Mouse (Mus musculus): ENCODE measurements around the gene Rps6kc1. TPM values are rescaled to one million over a fixed set of nuclear protein-coding genes. Genes with fewer than 3 reads are reported as not detected.
"Not testable (repeated sequence)": the region's sequence is repeated elsewhere in the genome, so short reads cannot be mapped to it uniquely, and the experiment has no call there.

The Rps6kc1 gene
- polyA plus RNA-seq, 1 experiment from 2014 or later = 10.0 TPM

DNA sequence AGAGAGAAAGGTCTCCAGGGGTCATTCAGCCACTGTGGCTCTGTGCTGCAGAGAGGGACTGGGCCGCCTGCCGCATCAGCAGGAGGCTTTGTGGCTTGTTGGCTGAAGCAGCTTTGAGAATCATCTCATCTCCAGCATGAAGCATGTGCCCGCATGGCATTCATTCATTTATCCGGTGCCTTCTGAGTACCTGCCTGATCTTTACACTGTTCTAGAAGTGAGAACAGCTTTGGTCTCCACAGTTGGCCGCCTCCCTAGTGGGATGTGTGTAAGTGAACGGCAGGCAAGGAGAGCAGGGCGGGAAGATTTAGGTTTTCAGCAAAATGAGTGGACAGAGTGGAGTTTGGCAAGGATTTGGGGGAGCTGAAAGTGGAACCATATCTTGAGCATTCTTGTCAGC, 28.2 kb upstream of the Rps6kc1 start:
- ATAC-seq (replicated peaks; ENCODE audit: low FRiP score) (no peak), DNase-seq (ENCODE audit: low spot score) (no peak)
- no peaks in the 10 kb centered on the region for H3K4me1 ChIP-seq (replicated peaks; ENCODE audit: control insufficient read depth, insufficient read depth, low read length)
- peaks cover 12% of the 10 kb centered on the region; the same call in 1 of the 2 replicates for H3K36me3 ChIP-seq (ENCODE audit: control insufficient read depth, insufficient read depth, low read length)
- H3K4me3 ChIP-seq (ENCODE audit: low read depth, low read length) = no peak overlapping the region
- H3K27ac ChIP-seq (ENCODE audit: low read depth, low read length) = no peak overlapping the region
- no peak overlapping the region for H3K4me2 ChIP-seq
- no peaks in the 10 kb centered on the region for H3K27me3 ChIP-seq (replicated peaks; ENCODE audit: control insufficient read depth, insufficient read depth, low read length)
- no peaks in the 10 kb centered on the region for H3K9me3 ChIP-seq (ENCODE audit: control insufficient read depth, low read length)
- no peak overlapping the region for H3K9ac ChIP-seq (ENCODE audit: low read depth, low read length)
- WGBS = 88% methylated on average over 7 of the region's 7 CpGs

- Histone ChIP-seq H3K27me3 (replicated peaks; ENCODE audit: control insufficient read depth, insufficient read depth, low read length) (no peaks in the 10 kb centered on the region), H3K27ac (ENCODE audit: low read depth, low read length) (no peak overlapping the region), H3K4me1 (replicated peaks; ENCODE audit: control insufficient read depth, insufficient read depth, low read length) (peaks cover 12% of the 10 kb centered on the region), H3K36me3 (ENCODE audit: control insufficient read depth, insufficient read depth, low read length) (no peaks in the 10 kb centered on the region), H3K4me2 (no peak overlapping the region), H3K4me3 (ENCODE audit: low read depth, low read length) (no peak overlapping the region), H3K9ac (ENCODE audit: low read depth, low read length) (peak overlapping the region; percentile 7; the same call in 1 of the 2 replicates), H3K9me3 (ENCODE audit: control insufficient read depth, low read length) (no peaks in the 10 kb centered on the region)
- DNase-seq (ENCODE audit: low spot score) (no peak), ATAC-seq (replicated peaks; ENCODE audit: low FRiP score) (no peak)
- 78% methylated on average over 6 of the region's 6 CpGs for WGBS
Observed at GRCm38 (mm10) chr1:190930181-190930580, 18.6 kb upstream of the Rps6kc1 start.

DNA sequence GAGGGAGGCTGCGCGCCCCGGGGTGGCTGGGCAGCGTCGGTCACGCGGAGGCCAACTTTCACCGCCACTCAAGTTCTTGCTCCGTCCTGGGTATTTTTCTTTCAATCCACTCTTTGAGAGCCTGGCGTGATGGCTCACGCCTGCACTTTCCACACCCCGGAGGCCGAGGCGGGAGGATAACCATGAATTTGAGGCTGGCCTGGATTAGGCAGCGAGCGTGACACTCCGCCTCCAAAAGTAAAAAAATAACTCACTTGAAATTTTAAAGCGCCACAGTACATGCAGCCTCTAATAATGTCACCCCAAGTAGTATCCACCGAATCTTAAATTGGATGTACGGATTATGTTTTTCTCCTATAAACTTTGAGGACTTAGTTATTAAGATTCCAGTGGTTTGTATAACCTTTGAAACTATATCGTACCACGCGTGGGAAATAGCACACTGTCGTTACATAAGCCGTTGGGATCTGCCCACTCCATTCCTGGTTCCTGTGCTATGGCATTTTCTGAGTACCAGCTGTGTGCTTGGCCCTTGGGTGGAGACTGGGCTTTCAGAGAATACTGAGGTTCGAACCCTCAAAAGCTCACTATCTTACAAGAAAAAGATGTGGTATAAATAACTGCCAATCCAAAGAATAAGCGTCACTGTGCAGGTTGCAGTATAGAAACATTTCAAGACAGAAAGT, 17.6 kb upstream of the Rps6kc1 start:
- 5% methylated on average over 27 of the region's 27 CpGs for WGBS
- ATAC-seq (replicated peaks; ENCODE audit: low FRiP score) (peak; percentile 6; the same call in 1 of the 2 replicates), DNase-seq (ENCODE audit: low spot score) (no peak)

GRCm38 (mm10) chr1:190928370-190929009, 16.9 kb upstream of the Rps6kc1 start:
- Histone ChIP-seq H3K27me3 (replicated peaks; ENCODE audit: control insufficient read depth, insufficient read depth, low read length) (no peaks in the 10 kb centered on the region), H3K4me2 (peak overlapping the region; percentile 96), H3K4me1 (replicated peaks; ENCODE audit: control insufficient read depth, insufficient read depth, low read length) (peaks cover 12% of the 10 kb centered on the region), H3K9ac (ENCODE audit: low read depth, low read length) (peak overlapping the region; percentile 92), H3K36me3 (ENCODE audit: control insufficient read depth, insufficient read depth, low read length) (no peaks in the 10 kb centered on the region), H3K9me3 (ENCODE audit: control insufficient read depth, low read length) (no peaks in the 10 kb centered on the region), H3K4me3 (ENCODE audit: low read depth, low read length) (peak overlapping the region; percentile 82), H3K27ac (ENCODE audit: low read depth, low read length) (peak overlapping the region; percentile 87)
- ATAC-seq (replicated peaks; ENCODE audit: low FRiP score) (peak; percentile 97), DNase-seq (ENCODE audit: low spot score) (peak; percentile 97)
- under 1% methylated on average over 60 of the region's 79 CpGs for WGBS

More for the DNA sequence above, 17.6 kb upstream of the Rps6kc1 start:
- Histone ChIP-seq H3K27me3 (replicated peaks; ENCODE audit: control insufficient read depth, insufficient read depth, low read length) (no peaks in the 10 kb centered on the region), H3K36me3 (ENCODE audit: control insufficient read depth, insufficient read depth, low read length) (no peaks in the 10 kb centered on the region), H3K27ac (ENCODE audit: low read depth, low read length) (peak overlapping the region; percentile 87), H3K4me1 (replicated peaks; ENCODE audit: control insufficient read depth, insufficient read depth, low read length) (peaks cover 12% of the 10 kb centered on the region), H3K9me3 (ENCODE audit: control insufficient read depth, low read length) (no peaks in the 10 kb centered on the region), H3K4me3 (ENCODE audit: low read depth, low read length) (peak overlapping the region; percentile 82), H3K9ac (ENCODE audit: low read depth, low read length) (peak overlapping the region; percentile 92), H3K4me2 (peak overlapping the region; percentile 96)

DNA sequence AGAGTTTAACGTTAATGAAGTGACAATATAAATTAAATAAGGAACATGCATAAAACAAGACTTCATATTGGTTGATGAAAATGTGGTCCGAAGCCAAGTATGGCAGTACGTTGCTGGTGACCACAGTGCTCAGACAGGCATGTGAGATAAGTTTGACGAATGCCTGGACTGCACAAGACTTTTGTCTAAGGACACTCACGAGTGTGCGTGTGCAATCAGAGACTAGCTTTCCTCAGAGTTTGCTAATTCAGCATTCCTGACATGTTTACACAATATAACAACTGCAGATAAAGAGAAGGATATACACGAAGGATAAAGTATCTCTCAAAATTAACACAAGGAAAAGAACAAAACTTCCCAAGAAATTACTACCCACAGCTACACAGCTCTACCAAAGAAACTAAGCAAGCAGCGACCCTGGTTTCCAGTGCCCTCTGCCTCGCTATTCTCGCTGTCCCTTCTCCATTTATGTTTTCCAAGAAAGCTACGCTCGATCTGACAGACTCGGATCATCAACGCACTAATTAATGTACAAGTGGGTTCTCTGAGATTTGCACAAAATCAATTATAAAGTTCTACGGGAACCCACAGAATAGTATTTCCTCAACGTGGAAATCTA, 16.3 kb upstream of the Rps6kc1 start:
- Histone ChIP-seq H3K36me3 (ENCODE audit: control insufficient read depth, insufficient read depth, low read length) (no peaks in the 10 kb centered on the region), H3K4me1 (replicated peaks; ENCODE audit: control insufficient read depth, insufficient read depth, low read length) (peaks cover 12% of the 10 kb centered on the region), H3K27ac (ENCODE audit: low read depth, low read length) (peak overlapping the region; percentile 87), H3K4me3 (ENCODE audit: low read depth, low read length) (peak overlapping the region; percentile 82), H3K9ac (ENCODE audit: low read depth, low read length) (peak overlapping the region; percentile 92), H3K4me2 (peak overlapping the region; percentile 96), H3K27me3 (replicated peaks; ENCODE audit: control insufficient read depth, insufficient read depth, low read length) (no peaks in the 10 kb centered on the region), H3K9me3 (ENCODE audit: control insufficient read depth, low read length) (no peaks in the 10 kb centered on the region)
- DNase-seq (ENCODE audit: low spot score) (no peak), ATAC-seq (replicated peaks; ENCODE audit: low FRiP score) (peak; percentile 24)
- WGBS = 10% methylated on average over 16 of the region's 16 CpGs

GRCm38 (mm10) chr1:190927311-190927710, 15.7 kb upstream of the Rps6kc1 start:
- H3K4me1 ChIP-seq (replicated peaks; ENCODE audit: control insufficient read depth, insufficient read depth, low read length) = peaks cover 12% of the 10 kb centered on the region
- peak overlapping the region; percentile 96 for H3K4me2 ChIP-seq
- no peak overlapping the region for H3K9ac ChIP-seq (ENCODE audit: low read depth, low read length)
- peak overlapping the region; percentile 82; the same call in 1 of the 2 replicates for H3K4me3 ChIP-seq (ENCODE audit: low read depth, low read length)
- H3K36me3 ChIP-seq (ENCODE audit: control insufficient read depth, insufficient read depth, low read length) = no peaks in the 10 kb centered on the region
- 80% methylated on average over 3 of the region's 3 CpGs for WGBS
- H3K27me3 ChIP-seq (replicated peaks; ENCODE audit: control insufficient read depth, insufficient read depth, low read length) = no peaks in the 10 kb centered on the region
- no peak for ATAC-seq (replicated peaks; ENCODE audit: low FRiP score)
- no peak for DNase-seq (ENCODE audit: low spot score)
- no peaks in the 10 kb centered on the region for H3K9me3 ChIP-seq (ENCODE audit: control insufficient read depth, low read length)
- no peak overlapping the region for H3K27ac ChIP-seq (ENCODE audit: low read depth, low read length)

DNA sequence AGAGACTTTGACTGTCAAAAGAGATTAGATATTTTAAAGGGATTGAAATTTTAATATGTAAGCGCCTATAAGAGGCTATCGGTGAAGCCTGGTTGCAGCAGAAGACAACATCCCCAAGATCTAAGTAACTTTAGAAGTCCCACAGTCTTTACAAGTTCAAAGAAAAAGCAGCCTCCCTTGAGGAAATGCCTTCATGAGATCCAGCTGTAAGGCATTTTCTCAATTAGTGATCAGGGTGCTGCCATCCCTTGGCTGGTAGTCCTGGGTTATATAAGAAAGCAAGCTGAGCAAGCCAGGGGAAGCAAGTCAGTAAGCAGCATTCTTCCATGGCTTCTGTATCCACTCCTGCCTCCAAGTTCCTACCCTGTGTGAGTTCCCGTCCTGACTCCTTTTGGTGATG, 13.2 kb upstream of the Rps6kc1 start, which contains the start of gene Angel2:
TSS of gene Angel2 (plus strand) at position 301 of the 400 bp plus-strand sequence.
- DNase-seq (ENCODE audit: low spot score); H3K27ac ChIP-seq (ENCODE audit: low read depth, low read length); H3K9ac ChIP-seq (ENCODE audit: low read depth, low read length); ATAC-seq (replicated peaks; ENCODE audit: low FRiP score); H3K4me2 ChIP-seq; H3K27me3 ChIP-seq (replicated peaks; ENCODE audit: control insufficient read depth, insufficient read depth, low read length); H3K4me3 ChIP-seq (ENCODE audit: low read depth, low read length); H3K4me1 ChIP-seq (replicated peaks; ENCODE audit: control insufficient read depth, insufficient read depth, low read length); H3K9me3 ChIP-seq (ENCODE audit: control insufficient read depth, low read length); H3K36me3 ChIP-seq (ENCODE audit: control insufficient read depth, insufficient read depth, low read length): not testable (repeated sequence)
- WGBS = 74% methylated on average over 3 of the region's 3 CpGs

- no peak overlapping the region for H3K4me3 ChIP-seq (ENCODE audit: low read depth, low read length)
- H3K9me3 ChIP-seq (ENCODE audit: control insufficient read depth, low read length) = no peaks in the 10 kb centered on the region
- no peaks in the 10 kb centered on the region for H3K36me3 ChIP-seq (ENCODE audit: control insufficient read depth, insufficient read depth, low read length)
- no peaks in the 10 kb centered on the region for H3K4me1 ChIP-seq (replicated peaks; ENCODE audit: control insufficient read depth, insufficient read depth, low read length)
- no peak overlapping the region for H3K27ac ChIP-seq (ENCODE audit: low read depth, low read length)
- DNase-seq (ENCODE audit: low spot score) (no peak), ATAC-seq (replicated peaks; ENCODE audit: low FRiP score) (no peak)
- WGBS = 65% methylated on average over 8 of the region's 8 CpGs
- no peak overlapping the region for H3K4me2 ChIP-seq
- H3K27me3 ChIP-seq (replicated peaks; ENCODE audit: control insufficient read depth, insufficient read depth, low read length) = no peaks in the 10 kb centered on the region
- no peak overlapping the region for H3K9ac ChIP-seq (ENCODE audit: low read depth, low read length)
Observed at GRCm38 (mm10) chr1:190919725-190920469, 8.3 kb upstream of the Rps6kc1 start.

All from liver, embryonic 11.5 days (tissue).